ENCODE assay signal across 18 mouse cellular contexts in the genomic region with DNA sequence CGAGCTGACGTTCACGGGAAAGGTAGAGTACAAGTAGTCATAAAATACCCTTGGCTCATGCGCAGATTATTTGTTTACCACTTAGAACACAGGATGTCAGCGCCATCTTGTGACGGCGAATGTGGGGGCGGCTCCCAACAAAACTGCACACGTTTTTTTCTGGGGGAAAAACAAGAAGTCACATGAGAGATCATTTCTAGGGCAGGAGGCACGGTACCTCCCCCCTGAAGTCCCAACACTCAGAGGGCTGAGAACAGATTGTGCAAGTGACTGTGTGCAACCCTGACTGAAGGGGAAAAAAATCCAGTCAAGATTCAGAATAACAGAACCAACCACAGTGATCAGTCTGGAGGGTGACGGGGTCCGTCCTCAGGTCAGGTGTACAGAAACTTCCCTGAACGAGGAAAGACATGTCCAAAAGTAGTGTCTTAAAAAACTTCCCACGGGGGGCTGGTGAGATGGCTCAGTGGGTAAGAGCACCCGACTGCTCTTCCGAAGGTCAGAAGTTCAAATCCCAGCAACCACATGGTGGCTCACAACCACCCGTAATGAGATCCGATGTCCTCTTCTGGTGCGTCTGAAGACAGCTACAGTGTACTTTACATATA. TPM values are rescaled to one million over a fixed set of nuclear protein-coding genes. Genes with fewer than 3 reads are reported as not detected.
"Had no signal": no experiment of that assay in that cellular context is flagged by ENCODE, and none has a peak within 500 bp of the region (broad histone marks: within the 10 kb centered on the region; RNA-seq: fewer than 3 reads in every experiment).

No protein-coding gene starts in this region.

RNA-seq across cellular contexts. Expression of a gene that starts 30.6 kb away (rescaled TPM):
- total RNA-seq: megakaryocyte-erythroid progenitor cell, adult 5-6 weeks had no signal
- polyA plus RNA-seq: macrophage had no signal

RNA-seq across cellular contexts. Expression of a gene that starts 38.6 kb away (rescaled TPM):
- total RNA-seq: megakaryocyte, adult 5-6 weeks; megakaryocyte-erythroid progenitor cell, adult 5-6 weeks had no signal
- polyA plus RNA-seq: liver, embryonic 16.5 days; lung, embryonic 14.5 days; lung, embryonic 16.5 days; macrophage; midbrain, embryonic 10.5 days; midbrain, embryonic 12.5 days; midbrain, embryonic 14.5 days; midbrain, embryonic 16.5 days; myocyte; neural tube, embryonic 11.5 days; neural tube, embryonic 13.5 days; neural tube, embryonic 15.5 days; small intestine, adult 2 months; stomach, embryonic 14.5 days; stomach, embryonic 16.5 days; thymus, postnatal 0 days had no signal
